Mouse (Mus musculus) hindbrain, embryonic 13.5 days (tissue): ENCODE results near the gene Higd1c. TPM values are rescaled to one million over a fixed set of nuclear protein-coding genes. Genes with fewer than 3 reads are reported as not detected.

Source experiments
- ATAC-seq: fragments of 200-750 bp; cut with Nextera tagmentation; 2 replicates; pipeline ENCODE4 v1.8.0; 2017; ENCODE audit warnings: moderate TSS enrichment; ENCODE audit not compliant: low FRiP score
- H3K27ac ChIP-seq: fragments of 300-500 bp; sonication (generic); 2 replicates; pipeline ENCODE4 v1.5.1; 2015; ENCODE audit warnings: inconsistent platforms, mild to moderate bottlenecking, moderate library complexity
- H3K27me3 ChIP-seq: fragments of 300-500 bp; sonication (generic); 2 replicates; pipeline ENCODE4 v1.6.1; 2015; ENCODE audit warnings: mild to moderate bottlenecking, inconsistent platforms
- H3K36me3 ChIP-seq: fragments of 300-500 bp; sonication (generic); 2 replicates; pipeline ENCODE4 v1.6.1; 2015; ENCODE audit warnings: mild to moderate bottlenecking, inconsistent platforms
- H3K4me1 ChIP-seq: fragments of 300-500 bp; sonication (generic); replicated peaks from 2 replicates; pipeline ENCODE4 v1.6.1; 2015; ENCODE audit warnings: inconsistent platforms
- H3K4me2 ChIP-seq: fragments of 300-500 bp; sonication (generic); 2 replicates; pipeline ENCODE4 v1.6.1; 2015; ENCODE audit warnings: inconsistent platforms, mild to moderate bottlenecking, moderate library complexity
- H3K4me3 ChIP-seq: fragments of 300-500 bp; sonication (generic); 2 replicates; pipeline ENCODE4 v1.5.1; 2015; ENCODE audit warnings: mild to moderate bottlenecking, inconsistent platforms
- H3K9ac ChIP-seq: fragments of 300-500 bp; sonication (generic); 2 replicates; pipeline ENCODE4 v1.6.1; 2015; ENCODE audit warnings: mild to moderate bottlenecking, inconsistent platforms
- H3K9me3 ChIP-seq: fragments of 300-500 bp; sonication (generic); 2 replicates; pipeline ENCODE4 v1.6.1; 2016; ENCODE audit warnings: inconsistent platforms
- WGBS: fragments of 180-500 bp; shearing (Covaris S2); methylation state at CpG from one replicate; pipeline ENCODE4 v1.1.7; 2015; 5-methylcytosine and 5-hydroxymethylcytosine counted together
- polyA plus RNA-seq: library from polyadenylated mRNA; unstranded; fragments of >200 nt; fragmentation: Nextera tagmentation; extraction: Ambion mirVana; gene quantifications from 2 replicates; pipeline ENCODE4 v1.2.1, GENCODE M21; 2015

Gene Higd1c
- polyA plus RNA-seq, 1 experiment from 2014 or later, result not detected

DNA sequence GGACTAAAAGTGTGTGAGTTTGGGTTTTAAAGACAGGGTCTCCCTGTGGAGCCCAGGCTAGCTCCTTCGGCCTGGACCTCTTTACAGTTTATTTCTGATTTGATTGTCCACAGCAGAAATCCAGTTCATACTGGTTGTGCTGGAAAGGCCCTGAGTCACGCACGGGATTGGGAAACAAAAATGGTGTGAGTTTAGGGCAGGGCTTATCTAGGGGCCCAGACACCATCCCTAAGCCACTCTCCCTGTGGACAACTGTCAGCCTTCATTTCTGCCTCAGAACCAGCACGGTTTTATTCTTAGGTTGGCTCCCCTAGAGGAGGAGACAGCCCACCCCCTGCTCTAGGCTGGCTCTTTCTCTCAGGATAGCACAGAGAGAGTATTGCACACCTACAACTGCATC is 68.9 kb downstream of the Higd1c start:
- H3K4me1 ChIP-seq, result no peaks in the 10 kb centered on the region; the same call in 1 of the 2 replicates
- no peaks in the 10 kb centered on the region for H3K9me3 ChIP-seq
- ATAC-seq, result no peak
- 69% methylated on average over 4 of the region's 4 CpGs for WGBS
- no peak overlapping the region for H3K4me3 ChIP-seq
- no peaks in the 10 kb centered on the region for H3K36me3 ChIP-seq
- no peaks in the 10 kb centered on the region for H3K27me3 ChIP-seq
- no peak overlapping the region for H3K9ac ChIP-seq
- H3K27ac ChIP-seq, result no peak overlapping the region
- H3K4me2 ChIP-seq, result no peak overlapping the region

Other genes starting within 250 kb of the Higd1c start
- 17.5 and 17.7 TPM in 2 replicates for gene Atf1, start 136.7 kb upstream of the Higd1c start, polyA plus RNA-seq
- gene Tmprss12, start 83.7 kb upstream of the Higd1c start, polyA plus RNA-seq, result not detected in 2 replicates
- 3.2 and 4.3 TPM in 2 replicates for gene Mettl7a1, start 60.4 kb upstream of the Higd1c start, polyA plus RNA-seq
- 0.13 and 0.31 TPM in 2 replicates for gene Mettl7a3, start 29.6 kb upstream of the Higd1c start, polyA plus RNA-seq
- 0.62 TPM in 1 of 2 replicates, not detected in the other for gene Methig1, start 11.4 kb upstream of the Higd1c start, polyA plus RNA-seq
- gene Mettl7a2, start 11.3 kb upstream of the Higd1c start, polyA plus RNA-seq, result not detected in 2 replicates
- 0.10 and 0.14 TPM in 2 replicates for gene Gm5475, start 57.6 kb downstream of the Higd1c start, polyA plus RNA-seq
- gene Slc11a2, start 60.5 kb downstream of the Higd1c start, polyA plus RNA-seq, result 23.8 and 24.1 TPM in 2 replicates
- gene Letmd1, start 104.5 kb downstream of the Higd1c start, polyA plus RNA-seq, result 53.1 and 56.4 TPM in 2 replicates
- 43.2 and 44.4 TPM in 2 replicates for gene Csrnp2, start 130.9 kb downstream of the Higd1c start, polyA plus RNA-seq
- gene Tfcp2, start 187.5 kb downstream of the Higd1c start, polyA plus RNA-seq, result 40.3 and 41.6 TPM in 2 replicates
- gene Pou6f1, start 235.4 kb downstream of the Higd1c start, polyA plus RNA-seq, result 38.0 and 41.2 TPM in 2 replicates